Mouse (Mus musculus): ENCODE measurements around the gene Plekhm1. TPM values are rescaled to one million over a fixed set of nuclear protein-coding genes. Genes with fewer than 3 reads are reported as not detected.
A peak's percentile ranks its signal among the peaks of the same experiment; 100 is the strongest.
"Not testable (repeated sequence)": the region's sequence is repeated elsewhere in the genome, so short reads cannot be mapped to it uniquely, and the experiment has no call there.

The Plekhm1 gene
- total RNA-seq, 2 experiments from 2014 or later = 18.8 to 20.6 TPM

DNA sequence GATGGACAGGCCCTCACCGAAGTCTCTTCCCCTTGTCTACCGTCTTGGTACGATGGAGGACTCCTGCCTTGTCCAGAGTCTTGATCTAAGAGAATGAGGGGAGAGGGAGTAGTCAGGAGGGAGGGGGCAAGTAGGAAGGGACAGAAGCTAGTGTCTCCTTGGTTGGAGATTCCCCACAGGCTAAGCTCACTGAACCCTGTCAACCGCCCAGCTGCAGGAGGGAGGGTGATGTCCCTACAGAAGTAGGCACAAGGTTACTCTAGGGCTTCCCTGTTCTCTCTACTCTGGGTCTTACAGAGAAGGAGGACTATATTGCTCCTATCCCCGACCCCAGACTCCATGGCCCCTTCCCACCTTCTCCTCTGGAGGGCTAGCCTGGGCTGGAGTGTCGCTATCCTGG is 73.8 kb downstream of the Plekhm1 start:
- no peak for DNase-seq

GRCm38 (mm10) chr11:103338119-103338518 is 74.4 kb downstream of the Plekhm1 start:
- no peak for DNase-seq

- no peak for DNase-seq
These were observed 75.3 kb downstream of the Plekhm1 start for GRCm38 (mm10) chr11:103337180-103337579.

GRCm38 (mm10) chr11:103335561-103335960 is 76.9 kb downstream of the Plekhm1 start:
- DNase-seq = no peak

DNA sequence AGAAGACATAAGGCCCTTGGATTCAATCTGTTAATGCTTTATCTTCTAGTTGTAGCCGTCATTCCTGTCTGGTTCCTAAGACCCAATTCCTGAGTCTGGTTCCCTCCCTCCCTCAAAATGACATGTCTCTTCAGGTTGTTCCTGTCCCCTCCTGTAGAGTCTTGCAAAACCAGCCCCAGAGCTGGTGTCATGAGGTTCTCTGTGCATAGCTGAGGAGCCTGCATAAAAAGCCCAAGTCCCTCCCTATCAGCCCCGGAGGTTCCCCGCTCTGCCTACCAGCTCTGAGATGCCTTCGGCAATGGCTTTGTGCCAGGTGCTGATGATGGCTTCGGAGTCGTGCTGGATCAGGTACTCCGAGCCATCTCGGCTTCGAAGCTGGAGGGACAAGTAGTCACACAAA is 77.6 kb downstream of the Plekhm1 start:
- DNase-seq = no peak

DNA sequence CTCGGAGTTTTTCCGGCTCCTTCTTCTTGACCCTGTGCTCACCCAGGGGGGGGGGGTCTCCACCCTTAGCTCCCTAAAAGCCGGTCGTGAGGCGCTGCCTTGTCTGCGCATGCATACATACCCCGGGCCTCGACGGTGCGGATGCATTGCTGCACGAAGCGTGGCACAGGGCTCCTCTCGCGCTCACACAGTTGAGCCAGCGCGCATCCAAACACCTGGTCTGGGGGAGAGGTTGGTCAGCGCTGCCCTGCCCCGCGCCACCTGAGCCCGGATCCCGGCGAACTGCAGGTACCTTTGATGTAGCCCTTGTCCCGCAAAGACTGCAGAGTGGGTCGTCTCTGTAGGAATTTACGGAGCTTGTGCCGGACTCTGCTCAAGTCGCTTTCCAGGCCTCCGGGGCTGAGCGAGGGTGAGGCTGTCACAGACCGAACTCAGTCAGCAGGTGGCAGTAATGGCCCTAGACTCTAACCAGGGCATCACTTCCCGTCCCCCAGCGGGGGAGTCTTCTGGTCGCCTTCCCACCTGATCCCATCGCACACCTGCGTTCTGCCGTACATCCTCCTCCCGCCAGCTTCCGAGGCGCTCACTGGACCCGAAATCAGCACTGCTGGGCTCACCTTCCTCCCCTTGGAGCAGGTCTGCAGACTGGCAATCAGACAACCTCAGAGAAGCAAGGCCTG is 78.6 kb downstream of the Plekhm1 start:
- DNase-seq = no peak

DNA sequence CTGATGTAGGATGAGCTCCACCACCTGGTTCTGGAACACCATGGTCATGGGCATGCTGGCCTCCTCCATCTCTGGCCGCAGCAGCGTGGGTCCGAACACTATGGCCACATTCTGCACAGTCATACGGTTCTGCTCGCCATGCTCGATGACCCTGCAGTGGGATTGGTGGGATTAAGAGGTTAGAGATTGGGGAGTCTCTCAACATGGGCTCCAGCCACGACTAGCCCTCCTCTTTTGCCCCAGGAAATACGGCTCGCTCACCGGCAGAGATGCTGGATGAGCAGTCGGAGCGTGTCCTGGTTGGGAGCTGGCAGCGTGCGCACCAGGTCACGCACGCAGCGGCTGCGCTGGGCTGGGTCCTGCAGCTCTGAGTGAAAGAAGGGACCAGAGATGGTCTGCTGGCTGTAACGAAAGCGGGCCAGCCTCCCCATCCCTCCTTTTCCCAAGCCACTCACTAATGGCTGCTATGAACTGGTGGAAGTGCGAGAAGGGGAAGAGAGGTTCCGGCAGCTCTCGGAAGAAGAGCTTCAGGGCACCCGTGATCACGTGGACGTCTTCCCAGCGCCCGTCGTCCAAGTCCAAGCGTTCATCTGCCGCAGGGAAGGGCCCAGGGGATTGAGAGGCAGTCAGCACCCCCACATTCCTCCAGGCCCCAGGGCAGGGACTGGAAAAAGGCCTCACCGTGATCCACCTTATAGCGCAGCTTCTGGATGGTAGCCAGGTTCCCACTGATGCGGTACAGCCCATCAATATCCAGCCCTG is 79.4 kb downstream of the Plekhm1 start:
- peak in 1 of 2 experiments; percentile 25 for DNase-seq

DNA sequence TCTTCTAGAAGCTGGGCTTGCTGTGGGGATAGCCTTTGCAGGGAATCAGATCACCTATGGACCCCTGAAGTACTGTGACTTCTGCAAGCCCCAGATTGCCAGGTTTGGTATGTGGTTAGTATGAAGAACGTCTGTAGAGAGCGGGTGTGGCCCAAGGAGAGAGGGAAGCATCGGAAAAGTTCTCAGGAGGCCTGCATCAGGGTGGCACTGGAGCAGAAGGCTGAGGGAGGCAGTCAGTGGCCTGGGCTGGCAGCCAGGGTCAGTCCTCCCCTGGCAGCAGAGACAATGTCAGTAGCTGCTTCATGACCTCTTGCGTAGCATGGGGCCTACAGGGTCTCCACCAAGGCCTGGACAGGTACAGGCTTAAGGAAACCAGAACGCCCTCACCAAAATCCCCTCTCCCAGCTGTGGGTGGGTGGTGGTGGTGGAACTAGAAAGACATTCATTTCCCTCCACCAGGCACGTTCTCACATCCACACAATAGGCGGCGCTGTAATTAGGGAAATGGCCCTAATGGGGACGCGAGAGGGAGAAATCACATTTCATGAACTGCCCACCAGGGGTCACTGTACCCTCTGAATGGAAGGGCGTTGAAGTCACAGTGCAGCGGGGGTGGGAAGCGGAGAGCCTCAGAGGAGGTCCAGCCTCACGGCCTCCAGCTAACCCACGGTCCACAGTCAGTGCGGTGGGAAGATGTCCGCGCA is 80.1 kb downstream of the Plekhm1 start:
- peak; percentile 78 to 84 for DNase-seq

GRCm38 (mm10) chr11:103331502-103332185 is 80.8 kb downstream of the Plekhm1 start:
- DNase-seq = no peak

- DNase-seq = no peak
These were observed 81.7 kb downstream of the Plekhm1 start for GRCm38 (mm10) chr11:103330651-103331319.

- peak; percentile 69 to 76 for DNase-seq
These were observed 85.5 kb downstream of the Plekhm1 start for GRCm38 (mm10) chr11:103326950-103327349.

GRCm38 (mm10) chr11:103325172-103325571 is 87.3 kb downstream of the Plekhm1 start:
- peak; percentile 54 to 67 for DNase-seq

DNA sequence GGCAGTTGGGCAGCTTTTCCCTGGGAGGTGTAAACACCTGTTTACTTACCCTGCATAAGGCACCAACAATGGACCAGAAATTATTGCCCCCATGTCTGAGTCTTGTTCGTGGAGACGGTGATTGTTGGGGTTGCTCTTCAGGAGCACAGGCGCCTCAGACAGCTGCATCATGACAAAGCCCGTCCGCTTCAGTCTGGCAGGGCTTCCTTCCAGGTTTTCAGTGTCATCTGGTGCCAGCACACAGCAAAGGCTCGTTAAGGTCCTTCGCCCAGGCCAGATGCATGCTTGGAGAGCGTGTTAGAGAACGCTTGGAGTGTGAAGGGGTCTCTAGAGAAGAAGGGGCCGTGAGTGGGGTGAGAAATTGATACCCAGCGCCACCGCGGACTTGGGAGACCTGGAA is 87.8 kb downstream of the Plekhm1 start:
- no peak for DNase-seq

DNA sequence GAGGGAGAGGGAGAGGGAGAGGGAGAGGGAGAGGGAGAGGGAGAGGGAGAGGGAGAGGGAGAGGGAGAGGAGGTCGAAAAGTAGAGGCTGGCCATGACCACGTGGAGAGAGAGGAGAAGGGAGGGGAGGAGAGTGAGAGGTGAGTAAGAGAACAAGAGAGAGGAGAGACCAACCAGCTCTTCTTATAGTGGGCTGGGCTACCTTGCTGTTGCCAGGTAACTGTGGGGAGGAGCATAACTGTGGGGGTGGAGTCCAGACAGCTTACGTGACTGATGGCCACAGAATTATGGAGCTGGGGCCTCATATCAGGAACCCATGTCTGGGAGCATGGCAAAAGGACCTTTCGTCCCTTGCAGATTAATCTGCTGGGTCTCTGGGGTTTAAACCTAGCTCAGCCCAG is 89.7 kb downstream of the Plekhm1 start:
- not testable (repeated sequence) for DNase-seq

DNA sequence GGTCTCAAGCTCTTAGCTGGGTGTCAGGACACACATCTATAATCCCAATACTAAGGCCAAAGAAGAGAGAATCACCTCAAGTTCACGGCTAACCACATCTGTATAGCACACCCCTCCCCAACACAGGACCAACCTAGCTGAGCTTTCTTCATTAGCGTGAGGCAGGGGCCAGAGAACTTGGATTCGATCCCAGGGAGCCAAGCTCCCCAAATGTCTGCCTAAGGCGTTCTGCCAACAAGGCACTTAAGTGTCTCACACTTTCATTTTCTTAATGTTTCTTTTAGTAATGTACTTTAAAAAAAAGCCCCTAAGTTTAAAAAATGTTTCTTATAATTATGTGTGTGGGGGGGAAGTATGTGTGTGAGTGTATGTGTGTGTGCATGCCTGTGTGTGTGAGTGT is 91.8 kb downstream of the Plekhm1 start:
- DNase-seq = no peak

DNA sequence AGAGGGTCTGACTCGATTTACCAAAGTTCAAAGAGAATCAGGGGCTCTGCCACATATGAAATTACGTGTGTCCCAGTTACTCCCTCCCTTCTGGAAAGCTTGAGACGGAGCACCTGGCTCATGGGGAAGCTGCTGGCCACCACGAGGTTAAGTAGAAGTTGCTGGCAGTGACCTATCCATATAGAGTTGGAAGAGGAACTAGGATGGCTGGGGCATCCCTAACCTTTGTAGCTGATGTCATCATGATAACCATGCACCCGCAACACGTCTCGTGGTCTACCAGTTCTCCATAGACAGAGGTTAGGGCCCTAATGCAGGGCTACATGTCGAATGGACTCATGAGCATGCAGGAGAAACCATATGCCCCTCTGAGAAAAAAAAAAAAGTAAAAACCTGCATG is 92.3 kb downstream of the Plekhm1 start:
- DNase-seq = no peak

GRCm38 (mm10) chr11:103318042-103318441 is 94.4 kb downstream of the Plekhm1 start:
- DNase-seq = no peak

DNA sequence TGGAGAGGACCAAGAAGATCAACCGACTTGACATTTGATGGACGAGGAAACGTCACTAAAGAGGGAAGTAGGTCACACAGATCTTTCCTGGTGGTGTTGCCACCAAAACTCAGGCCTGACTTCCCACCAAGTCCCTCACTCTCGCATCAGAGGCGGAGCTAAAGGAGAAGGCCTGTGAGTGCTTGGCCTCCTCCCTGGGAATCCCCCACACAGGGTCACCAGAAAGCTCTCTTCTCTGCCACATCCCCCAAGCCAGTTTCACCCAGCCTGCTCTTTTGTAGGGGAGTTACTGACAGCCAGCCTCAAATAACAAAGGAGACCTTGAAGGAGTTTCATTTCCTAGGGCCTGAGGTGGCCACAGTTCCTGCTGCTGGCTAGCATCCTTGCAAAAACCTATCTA is 97.1 kb downstream of the Plekhm1 start:
- DNase-seq = no peak

GRCm38 (mm10) chr11:103314736-103315374 is 97.6 kb downstream of the Plekhm1 start:
- no peak for DNase-seq
